Mouse (Mus musculus) c-Kit-positive CD71-negative TER-119-negative erythroid progenitor cells, embryonic 14.5 days (primary cell): ENCODE data around the gene Gm20812.
"Not testable (repeated sequence)": the region's sequence is repeated elsewhere in the genome, so short reads cannot be mapped to it uniquely, and the experiment has no call there.

ENCODE experiments used
- DNase-seq: peaks from one replicate; pipeline ENCODE4 v3.0.0-alpha.2; 2013; ENCODE audit warnings: low read depth

Gm20812 gene

GRCm38 (mm10) chrY:12381681-12382080, at the start of gene Gm20812:
Gene Gm20812, plus strand, starts transcription at chrY:12381981.
- not testable (repeated sequence) for DNase-seq
